Mouse (Mus musculus) liver, adult 2 months (tissue): ENCODE results near the gene Atrnl1.
A peak's percentile ranks its signal among the peaks of the same experiment; 100 is the strongest.

Experiments
- CTCF ChIP-seq: fragments of 200-500 bp; IDR thresholded peaks from 2 replicates; pipeline ENCODE4 v1.5.1; 2011; ENCODE audit warnings: low read depth, low read length, control low read depth
- POLR2A ChIP-seq: fragments of 200-500 bp; IDR thresholded peaks from 2 replicates; pipeline ENCODE4 v1.6.1; 2011; ENCODE audit warnings: low read length, control low read depth; ENCODE audit not compliant: insufficient read depth; ENCODE audit errors: extremely low read depth

DNA sequence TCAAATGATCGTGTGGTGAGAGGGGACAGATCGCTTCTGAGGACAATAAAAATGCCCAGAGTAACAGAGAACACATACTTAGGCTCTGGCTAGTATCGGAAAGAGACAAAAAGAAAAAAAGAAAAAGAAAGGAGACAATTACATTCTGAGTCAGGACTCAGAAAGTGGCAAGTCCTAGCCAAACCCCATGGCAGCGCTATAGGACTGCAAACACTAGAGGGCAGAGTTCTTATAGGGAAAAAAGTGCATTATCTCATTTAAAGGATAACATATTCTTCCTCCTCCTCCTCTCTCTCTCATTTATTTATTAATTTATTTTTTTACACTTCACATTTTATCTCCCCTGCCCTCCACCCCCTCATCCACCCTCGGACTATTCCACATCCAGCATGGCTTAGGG lies 461.6 kb downstream of the Atrnl1 start:
- TF ChIP-seq POLR2A (no peak), CTCF (peak; percentile 22; the same call in 1 of the 2 replicates)
